Mouse (Mus musculus): ENCODE results near the gene Rpl27a.

The Rpl27a gene

DNA sequence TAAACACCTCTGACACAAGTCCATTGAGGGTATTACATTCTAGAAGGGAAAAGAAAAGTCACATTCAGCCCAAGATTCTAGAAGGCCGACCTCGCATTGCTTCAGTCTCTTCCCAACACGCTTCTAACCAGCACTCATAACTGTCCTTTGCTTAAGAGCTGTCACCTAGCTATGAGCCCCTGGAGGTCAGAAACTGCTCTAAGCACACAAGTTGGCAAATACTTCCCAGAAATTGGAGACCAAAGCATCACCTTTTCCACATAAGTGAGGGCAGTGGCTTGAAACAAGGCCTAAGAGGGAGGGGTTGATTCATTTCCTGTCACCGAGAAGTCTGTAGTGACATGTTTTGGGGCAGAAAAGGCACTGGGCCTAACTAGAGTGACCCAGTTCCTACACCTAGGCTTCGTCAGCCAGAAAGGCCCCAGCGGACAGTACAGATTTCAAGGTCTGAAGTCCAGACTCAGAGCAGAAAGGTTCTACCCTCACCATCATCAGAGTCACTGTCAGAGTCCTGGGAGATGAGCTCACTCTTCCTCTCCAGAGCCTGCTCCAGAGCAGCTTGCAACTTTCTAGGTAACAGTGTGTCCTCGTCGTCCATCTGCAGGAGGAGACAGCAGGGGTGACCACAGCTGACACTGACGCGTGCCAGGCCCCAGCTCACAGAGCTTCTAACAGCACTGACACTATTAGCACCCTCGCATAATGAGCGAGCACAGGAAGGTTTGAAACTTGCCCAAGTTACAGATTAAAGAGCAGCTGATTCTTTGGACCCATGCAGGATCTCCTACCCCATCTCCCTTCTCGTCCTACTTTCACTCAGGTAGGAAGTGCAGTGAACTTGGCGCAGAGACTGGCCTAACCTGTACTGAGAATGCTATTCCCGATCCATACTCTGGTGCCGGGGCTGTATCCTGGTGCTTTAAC, 7.1 kb downstream of the Rpl27a start:
- no peak for DNase-seq (ENCODE audit: low spot score)

DNA sequence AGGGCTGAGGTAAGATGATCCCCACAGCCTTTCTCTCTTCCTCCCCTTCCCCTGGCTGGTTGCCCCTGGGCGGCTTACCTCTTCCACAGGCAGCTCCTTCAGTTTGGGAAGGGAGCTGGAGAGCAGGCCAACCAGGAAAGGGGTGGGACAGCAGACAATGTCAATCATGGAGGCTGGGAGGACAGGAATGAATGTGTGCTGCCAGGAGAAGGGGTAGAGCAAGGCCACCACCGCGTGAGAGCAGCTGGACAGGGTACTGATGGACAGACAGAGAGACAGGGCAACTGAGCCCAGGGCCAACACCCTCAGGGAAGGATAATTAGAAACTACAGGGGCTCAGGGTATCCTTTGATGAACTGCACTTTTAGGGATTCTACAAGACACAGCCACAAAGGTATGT, 8.6 kb downstream of the Rpl27a start:
- DNase-seq (ENCODE audit: low spot score) = no peak

DNA sequence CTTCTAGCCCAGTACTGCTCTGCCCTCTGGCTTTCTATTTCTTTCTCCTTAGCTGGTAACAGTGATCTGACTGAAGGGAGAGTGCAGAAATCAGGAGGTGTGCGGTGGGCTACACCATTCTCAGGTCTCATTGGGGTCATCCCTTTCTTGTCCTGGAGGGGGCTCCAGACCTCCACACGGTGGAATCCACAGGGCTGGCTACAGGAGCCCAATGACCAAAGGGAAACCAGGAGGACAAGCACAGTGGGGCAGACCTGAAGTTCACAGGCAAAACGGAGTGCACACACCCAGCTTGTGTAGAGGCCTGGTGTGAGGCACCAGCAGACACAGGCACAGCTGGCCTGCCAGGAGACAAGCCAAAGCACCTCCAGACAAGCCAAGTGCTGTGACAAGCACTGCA, 9.4 kb downstream of the Rpl27a start:
- no peak for DNase-seq (ENCODE audit: low spot score)

DNA sequence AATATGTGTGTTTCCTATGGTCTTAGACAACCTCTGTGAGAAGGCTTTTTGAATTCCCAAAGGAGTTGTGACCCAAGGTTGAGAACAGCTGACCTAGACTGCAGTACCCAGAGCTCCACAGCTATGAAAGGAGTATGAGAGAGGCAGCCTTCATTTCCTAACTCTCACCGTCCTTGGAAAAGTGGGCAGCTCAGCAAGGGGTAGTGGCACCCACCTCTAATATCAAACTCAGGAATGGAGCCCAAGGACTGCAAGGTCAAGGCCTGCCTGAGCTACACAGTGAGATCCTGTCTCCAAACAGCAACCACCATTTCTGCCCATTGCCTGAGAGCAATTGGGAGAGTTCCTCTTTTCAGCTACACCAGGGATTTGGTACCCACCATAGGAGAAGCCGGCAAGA, 10.8 kb downstream of the Rpl27a start:
- DNase-seq (ENCODE audit: low spot score) = no peak

DNA sequence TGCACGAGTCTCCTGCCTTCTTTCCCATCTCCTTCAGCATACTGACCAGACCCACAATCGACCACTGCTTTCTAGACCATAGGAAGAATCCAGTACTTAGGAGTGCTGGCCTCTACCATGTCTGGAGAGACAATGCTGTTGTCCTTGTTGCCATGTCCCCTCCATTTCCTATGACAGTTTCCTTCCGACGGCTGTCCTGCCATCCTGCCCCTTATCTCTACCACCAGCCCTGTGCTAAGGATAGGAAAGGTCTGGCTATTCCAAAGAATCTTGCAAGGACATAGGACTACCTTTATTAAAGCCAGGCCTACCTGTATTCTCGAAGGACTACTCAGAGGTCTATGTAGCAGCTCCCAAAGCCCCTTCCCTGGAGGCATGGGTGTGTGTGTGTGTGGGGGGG, 12.6 kb downstream of the Rpl27a start:
- DNase-seq (ENCODE audit: low spot score) = no peak

DNA sequence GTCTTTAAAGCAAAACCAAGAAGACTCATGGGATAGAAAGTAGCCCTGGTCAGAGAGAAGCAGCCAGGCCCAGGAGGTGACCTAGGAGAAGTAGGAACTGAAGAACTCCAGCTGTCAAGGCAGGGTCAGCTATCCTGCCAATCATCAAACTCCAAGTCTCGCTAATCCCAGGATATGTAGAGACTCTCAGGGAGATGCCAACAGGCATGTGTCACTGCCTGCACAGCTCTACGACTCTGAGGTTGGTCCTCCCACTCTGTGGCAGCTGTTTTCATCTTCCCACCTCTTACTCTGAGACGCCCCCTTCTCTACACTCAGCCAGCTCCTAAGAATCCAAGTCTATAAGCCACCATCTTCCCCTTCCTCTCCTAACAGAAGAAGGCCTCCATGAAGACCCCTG, 13.7 kb downstream of the Rpl27a start:
- no peak for DNase-seq (ENCODE audit: low spot score)

DNA sequence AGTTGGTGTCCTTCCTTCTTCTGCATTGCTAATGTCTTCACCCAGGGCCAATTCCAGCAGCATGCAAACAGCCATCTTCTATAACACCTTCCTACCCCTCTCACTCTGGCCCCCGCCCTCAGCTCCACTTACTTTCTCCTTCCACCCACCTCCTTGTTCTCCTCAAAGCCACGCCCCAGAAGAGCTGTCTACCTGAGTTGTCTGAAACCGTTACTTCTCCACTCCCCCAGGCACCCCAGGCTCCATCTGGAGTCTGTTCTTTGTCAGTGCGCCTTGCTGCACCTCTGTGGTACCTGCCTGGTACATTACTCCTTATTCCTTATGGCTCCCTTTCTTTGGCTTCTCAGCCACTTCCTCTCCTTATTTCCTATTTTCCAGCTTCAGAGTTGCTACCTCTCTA, 14.2 kb downstream of the Rpl27a start:
- DNase-seq (ENCODE audit: low spot score) = no peak

DNA sequence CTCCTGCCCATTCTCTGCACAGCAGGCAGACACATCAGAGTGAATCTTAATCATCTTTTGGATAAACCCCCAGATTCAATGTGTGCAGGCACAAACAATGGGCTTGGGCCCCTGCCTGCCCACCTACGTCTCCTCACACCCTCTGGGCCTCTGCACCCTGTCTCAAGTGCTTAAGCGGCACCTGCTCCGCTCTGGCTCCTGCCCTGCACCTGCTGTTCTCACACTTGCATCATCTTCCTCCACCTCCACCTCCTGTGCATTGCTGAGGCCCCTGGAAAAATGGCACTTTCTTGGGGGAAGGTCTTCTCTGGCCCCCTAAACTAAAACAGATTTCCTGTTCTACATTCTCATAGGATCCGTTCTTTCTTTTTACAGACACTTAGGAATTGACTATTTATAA, 14.9 kb downstream of the Rpl27a start:
- no peak for DNase-seq (ENCODE audit: low spot score)

DNA sequence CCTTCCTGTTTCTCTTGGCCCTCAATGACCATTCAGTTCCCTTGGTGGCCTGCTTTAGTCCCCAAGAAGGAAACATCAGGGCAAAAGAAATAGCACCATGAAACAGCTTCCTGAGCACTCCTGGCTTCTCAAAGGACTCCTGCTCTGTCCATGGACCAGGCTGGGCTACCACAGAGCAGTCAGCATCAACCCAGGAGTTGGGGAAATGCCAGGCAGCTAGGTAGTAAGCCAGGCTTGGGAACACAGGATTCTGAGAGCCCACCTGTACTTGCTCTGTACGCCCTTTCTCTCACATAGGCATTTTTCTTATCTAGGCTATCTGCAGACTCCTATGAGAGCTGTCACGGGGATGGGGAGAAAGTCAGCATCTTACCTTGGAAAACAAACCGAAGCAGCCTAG, 16.0 kb downstream of the Rpl27a start:
- no peak for DNase-seq (ENCODE audit: low spot score)

DNA sequence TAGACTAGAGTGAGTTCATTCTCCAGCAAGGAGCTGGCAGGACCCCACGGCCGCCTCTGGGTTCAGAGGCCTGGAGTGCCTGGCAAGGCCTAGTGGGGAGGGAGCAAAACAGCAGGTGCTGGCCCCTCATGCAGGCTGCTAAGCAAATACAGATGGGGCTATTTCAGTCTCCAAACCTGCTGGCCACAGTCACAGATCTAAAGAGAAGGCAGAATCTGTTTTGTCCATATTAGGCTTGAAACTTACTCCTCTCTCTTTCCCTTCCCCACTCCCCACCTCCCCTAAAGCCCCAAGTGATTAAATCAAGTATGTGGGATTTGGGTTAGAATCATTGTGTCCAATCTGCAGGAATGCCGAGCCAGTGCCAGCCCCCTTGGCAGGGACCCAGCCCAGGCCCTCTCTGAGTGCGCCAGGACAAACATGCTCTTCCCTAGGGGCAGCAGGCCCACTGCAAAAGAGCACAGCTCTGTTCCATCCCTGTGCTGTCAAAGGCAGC, 17.6 kb downstream of the Rpl27a start:
- no peak for DNase-seq (ENCODE audit: low spot score)

DNA sequence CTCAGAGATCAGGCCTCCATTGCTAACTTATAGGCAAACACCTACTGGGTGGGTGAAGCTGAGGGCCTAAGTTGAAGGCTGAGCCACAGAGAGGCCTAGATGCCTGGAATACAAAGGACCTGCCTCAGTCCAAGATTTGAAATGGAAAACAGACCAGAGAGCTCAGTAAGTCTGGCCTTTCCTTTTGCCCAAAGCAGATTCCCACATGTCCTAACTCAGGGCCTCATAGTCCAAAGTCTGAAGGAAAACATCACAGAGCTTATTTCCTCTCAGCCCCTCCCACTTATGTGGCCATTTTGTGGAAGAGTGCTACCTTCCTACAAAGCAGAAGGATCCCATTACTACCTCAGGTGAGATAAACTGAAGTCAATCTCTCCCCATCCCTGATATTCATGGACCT, 22.0 kb downstream of the Rpl27a start:
- DNase-seq (ENCODE audit: low spot score) = no peak

DNA sequence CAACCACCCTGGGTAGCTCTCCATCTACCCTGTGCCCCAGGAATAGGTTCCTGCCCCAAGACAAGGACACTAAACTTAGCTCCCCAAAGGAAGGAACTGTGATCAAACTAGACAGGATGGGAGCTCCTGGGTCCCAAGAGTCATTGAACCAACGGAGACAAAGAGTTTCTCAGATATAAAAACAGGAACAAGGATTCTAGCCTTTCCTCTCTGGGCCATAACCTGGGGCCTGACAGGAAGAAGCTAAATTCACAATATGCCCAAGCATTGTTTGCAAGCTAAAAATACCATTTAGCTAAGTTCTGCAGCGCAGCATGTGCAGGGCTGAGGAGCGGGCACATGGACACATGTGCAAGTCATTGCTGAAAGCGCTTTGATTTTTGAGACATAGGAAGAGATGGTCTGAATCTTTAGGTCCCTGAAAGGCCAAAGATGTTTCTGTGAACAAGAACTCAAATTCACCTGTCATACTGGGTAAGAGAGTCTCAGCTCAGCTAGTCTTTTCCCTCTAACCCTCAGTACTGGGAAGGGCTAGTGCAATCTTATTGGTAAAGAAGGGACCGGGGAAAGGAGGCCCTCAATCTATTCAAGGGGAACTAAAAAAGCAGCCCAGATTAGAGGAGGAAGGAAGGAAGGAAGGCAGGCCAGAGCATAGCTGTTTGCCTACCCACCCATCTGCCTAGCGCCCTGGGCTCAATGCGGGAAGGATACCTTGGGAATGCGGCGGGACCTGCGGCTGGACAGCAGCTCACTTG, 22.8 kb downstream of the Rpl27a start:
- DNase-seq (ENCODE audit: low spot score) = no peak

DNA sequence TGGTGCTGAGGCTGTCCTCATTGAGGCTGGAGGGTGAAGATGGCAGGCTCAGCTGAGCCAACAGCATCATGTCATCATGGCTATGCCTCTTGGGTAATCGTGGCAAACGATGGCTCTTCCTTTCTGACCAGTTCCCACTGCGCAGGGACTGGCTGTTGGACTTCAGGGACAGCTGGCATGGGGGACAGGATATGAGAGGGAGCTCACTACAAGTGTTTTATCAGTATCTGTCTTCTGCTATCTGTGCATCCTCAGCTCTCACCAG, 23.3 kb downstream of the Rpl27a start:
- DNase-seq (ENCODE audit: low spot score) = no peak

DNA sequence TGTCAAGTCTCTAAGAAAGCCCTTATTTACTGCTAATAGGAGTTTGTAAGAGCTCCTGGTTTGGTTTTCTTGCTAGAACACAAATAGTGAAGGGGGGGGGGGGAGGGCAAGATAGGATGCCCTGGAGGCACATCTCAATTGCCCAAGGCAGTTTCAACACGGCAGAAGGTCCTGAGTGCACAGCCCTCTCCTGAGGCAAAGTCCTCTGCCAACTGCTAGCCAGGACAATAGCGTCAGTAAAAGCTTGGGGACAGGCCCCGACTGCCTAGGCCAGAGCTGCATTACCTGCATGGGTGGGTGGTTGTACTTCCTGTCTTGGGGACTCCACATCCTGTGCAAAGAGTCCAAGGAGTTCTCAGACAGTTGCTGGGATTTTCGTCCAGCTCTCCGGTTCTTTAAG, 25.8 kb downstream of the Rpl27a start:
- no peak for DNase-seq (ENCODE audit: low spot score)

DNA sequence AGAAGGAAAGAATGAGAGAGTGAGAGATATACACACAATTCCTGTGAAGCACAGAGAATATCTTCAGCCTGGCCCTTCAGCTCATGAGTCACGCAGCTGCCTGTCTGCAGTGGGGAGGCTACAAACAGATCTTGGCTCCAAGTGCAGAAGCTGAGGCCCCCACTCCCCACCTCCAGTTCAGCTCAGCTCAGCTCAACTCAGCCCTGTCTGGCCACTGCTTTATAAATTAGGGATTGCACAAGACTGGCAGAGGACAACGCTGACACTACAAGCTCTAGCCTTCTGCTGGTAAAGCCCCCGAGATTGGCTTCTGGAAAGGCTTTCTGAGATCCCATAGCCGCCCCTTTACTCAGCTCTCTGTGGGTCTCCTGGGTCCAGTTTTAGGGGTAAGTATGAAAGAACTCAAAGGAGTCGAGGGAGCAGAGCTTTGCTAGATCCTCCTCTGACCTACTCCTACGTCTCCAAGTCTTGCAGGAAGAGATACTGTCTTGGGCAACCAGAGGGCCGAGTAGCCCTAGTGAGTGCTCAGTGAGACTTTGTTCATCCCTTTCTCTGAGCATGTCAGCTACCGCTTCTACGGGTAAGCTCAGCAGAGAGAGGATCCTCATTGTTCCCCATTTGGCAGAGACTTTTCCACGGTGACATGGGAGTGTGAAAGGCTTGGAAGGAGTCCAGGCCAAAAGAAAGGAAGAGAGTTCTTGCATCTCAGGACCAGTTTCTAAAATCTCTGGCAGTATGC, 26.5 kb downstream of the Rpl27a start:
- DNase-seq (ENCODE audit: low spot score) = no peak

DNA sequence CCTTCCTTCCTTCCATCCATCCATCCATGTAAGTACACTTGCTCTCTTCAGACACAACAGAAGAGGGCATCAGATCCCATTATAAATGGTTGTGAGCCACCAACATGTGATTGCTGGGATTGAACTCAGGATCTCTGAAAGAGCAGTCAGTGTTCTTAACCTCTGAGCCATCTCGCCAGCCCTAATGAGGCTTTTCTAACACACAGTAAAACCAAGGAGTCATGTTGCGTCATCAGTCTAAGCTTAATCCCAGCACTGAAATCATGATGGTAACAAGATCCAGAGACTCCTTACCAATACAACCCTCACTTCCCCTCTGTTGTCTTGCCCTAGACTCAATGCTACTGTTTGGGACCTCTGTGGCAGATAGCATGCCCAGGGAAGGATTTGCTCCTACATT, 27.2 kb downstream of the Rpl27a start:
- no peak for DNase-seq (ENCODE audit: low spot score)

DNA sequence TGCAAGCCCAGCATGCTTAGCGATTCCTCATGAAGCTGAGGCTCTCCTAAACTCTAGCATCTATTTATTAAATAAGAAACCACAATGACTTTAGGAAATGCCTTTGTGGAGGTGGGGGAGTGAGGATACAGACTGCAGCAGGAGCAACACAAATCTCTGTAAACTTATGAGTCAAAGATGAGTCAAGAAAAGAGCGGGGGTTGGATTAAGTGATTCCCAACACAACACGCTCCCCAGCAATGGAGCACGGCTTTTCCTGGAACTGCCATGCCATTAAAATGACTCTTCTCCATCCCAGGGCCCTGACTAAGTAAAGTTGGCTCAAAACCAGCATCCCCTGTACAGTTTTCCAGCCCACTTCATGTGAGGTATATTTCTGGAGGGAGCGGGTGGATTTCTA, 27.8 kb downstream of the Rpl27a start:
- DNase-seq (ENCODE audit: low spot score) = no peak

DNA sequence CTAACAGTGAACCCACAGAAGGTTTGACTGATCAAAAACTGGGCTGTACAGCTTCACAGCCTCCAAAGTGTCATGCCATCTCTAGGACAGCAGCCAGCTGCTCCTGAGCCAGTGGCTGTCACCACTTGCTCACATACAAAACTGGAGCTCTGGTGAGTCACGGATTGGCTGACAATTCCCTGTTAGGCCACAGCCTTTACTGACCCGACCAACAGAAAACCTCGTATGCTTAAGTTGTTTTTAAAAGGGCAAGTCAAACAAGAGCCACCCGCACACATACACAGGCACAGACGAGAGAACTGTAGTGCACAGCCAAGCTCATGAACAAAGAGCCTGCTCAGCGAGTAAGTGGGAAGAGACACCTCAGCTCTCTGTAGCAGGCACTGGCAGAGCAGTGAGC, 40.6 kb downstream of the Rpl27a start:
- DNase-seq (ENCODE audit: low spot score) = no peak

DNA sequence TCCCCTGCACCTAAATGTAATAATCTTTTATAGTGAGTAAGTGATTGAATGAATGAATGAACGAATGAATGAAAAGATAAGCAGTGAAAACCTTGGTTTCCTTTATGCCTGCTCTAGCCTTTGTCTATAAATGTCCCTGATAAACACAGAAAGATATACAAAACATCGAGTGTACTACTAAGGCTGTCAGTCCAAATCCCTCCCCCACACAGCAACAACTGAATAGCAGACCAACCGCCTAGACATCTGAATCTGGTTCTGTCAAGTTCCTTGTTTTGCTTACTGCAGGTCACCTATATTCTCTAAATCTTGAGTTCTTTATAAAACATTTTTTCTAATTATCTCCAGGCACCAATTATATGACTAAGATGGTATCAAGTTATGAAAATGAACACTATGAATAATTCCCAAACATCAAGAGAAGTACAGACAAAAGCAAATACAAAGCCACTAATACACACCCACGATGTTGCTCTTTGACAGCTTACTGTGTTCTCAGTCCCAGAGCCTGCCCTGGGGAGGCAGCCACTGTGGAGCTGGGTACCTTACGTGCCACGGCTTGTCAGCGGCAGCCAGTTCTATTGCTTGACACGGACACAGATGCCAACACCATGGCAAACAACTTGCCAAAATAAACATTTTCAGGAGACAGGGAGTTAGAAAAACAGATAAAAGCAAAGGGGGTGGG, 42.7 kb downstream of the Rpl27a start:
- no peak for DNase-seq (ENCODE audit: low spot score)

DNA sequence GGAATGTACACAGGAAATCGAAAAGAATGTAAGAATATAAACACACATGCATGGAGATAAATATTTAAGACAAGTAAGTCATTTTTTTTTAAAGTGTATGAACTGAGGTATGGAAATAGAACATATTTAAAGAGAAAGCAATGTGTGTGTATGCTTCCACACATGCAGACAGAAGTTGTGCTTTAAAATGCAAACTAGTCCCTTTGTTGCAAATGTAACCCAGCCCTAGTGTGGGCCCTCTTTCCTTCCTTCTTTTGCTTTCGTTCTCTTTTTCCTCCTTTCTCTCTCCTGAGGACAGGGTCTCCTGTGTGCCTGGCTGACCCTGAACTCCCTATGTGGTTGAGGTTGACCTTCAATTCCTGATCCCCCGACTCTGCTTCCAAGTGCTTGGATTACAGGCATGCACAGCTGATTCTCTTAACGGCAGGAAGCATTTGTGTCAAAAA, 43.2 kb downstream of the Rpl27a start:
- DNase-seq (ENCODE audit: low spot score) = no peak

DNA sequence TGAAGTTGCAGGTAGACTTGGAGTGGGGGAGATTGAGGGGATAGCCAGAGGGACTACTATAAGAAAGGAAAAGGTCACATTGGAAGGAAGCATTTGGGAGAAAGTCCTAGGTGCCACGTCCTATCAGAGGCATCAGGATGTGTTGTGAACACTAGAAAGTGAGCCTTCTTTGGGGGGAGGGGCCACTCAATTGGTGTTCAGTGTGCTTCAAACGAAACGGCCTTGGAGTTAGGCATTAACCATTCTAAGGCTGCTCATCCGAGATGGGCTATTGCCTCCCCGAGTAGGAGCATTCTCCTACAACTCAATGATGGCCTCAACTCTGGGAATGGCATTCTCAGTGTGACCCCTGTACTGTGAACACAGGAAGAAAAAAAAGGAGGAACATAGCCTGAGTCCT, 43.7 kb downstream of the Rpl27a start:
- DNase-seq (ENCODE audit: low spot score) = no peak

DNA sequence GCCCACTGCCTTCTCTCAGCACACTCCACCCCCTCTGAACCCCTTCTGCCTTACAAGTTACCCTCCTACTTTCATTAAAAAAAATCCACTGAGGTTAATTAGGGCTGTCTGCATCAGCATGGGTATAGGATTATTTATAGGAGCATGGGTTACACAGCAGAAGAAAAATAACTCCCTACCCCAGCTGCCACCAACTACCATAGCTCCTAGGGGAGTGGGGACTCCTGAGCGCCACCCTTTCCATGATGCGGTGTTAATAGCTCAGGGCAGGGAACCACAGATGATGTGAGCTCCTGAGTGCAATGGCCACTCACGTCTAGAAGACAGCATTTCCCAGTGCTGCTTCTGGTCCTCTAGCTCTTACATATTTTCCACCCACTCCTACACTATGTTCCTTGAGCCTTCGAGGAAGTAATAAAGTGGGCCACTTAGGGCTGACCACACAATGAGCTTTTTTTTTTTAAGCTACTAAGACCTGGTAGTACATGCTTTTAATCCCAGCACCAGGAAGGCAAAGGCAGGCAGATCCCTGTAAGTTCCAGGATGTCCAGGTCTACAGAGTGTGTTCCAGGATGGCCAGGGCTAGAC, 44.9 kb downstream of the Rpl27a start:
- DNase-seq (ENCODE audit: low spot score) = no peak
